Mouse (Mus musculus) frontal cortex, adult (tissue): ENCODE data around the gene Serpina3i.
"Not testable (repeated sequence)": the region's sequence is repeated elsewhere in the genome, so short reads cannot be mapped to it uniquely, and the experiment has no call there.

Experiments used
- ATAC-seq: cut with Nextera tagmentation; 2 replicates; pipeline ENCODE4 v1.9.2; 2017; ENCODE audit warnings: mild to moderate bottlenecking, moderate library complexity, mixed read lengths; ENCODE audit not compliant: low TSS enrichment

The Serpina3i gene

DNA sequence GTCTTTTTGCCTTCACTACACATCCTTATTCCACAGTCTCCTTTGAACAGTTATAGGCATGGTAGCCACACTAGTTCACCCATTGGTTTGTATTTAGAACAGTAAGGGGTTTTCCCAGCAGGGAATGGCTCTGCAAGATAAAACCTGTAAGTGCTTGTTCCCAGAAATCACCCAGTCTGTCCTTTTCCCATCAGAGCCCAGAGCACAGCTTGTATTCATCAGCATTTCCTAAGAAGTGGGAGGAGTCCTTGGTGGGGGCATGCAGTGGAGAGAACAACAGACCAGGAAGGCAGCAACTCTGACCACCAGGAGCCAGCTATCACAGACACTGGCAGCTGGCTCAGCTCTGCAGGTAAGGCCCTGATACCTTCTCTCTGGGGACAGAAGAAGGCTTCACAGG is at the start of gene Serpina3i:
Serpina3i (plus strand) TSS at position 260 of the 400 bp plus-strand sequence.
- no peak for ATAC-seq

DNA sequence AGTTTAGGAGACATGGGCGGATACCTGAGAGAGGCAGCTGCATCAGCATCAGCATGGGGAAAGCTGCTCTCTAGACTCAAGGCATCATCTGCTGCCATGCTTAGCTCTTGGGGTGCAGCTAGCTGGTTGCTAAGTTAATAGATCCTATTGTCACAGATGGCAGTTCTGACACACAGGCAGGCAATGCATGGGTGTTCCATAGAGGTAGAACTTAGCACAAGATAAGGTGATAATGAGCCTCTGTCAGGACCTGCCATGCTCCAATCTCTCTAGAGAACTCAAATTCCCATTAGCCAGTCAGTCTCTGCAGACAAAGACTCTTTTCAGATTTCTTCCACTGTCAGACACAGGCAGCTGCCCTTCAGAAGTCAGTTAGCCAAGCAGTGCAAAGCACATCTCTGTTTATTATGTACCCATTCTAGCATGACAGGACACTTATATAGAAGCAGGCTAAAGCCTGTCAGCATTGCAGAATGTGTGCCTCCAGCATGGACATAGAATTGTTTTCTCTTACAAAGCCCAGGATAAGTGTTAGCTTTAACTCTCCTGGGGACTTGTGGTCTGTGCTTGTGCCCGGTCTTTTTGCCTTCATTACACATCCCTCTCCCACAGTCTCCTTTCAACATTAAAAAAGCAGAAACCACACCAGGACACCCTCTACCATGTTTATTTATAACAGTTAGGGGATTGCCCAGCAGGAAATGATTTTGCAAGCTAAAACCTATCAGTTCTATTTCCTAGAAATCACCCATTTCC is 49.1 kb upstream of the Serpina3i start:
- no peak for ATAC-seq

DNA sequence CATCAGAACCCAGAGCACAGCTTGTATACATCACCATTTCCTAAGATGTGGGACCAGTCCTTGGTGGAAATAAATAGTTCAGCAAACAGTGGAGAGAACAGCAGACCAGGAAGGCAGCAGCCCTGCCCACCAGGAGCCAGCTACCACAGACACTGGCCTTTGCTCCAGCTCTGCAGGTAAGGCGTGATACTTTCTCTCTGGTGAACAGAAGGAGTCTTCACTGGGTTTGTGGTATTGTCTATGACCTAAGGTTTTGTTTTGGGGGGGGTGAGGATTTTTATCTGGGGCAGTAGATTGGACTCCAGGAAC is 48.5 kb upstream of the Serpina3i start, which contains the start of gene Serpina3f:
Serpina3f (plus strand) TSS at position 100 of the 309 bp plus-strand sequence.
- ATAC-seq = no peak

DNA sequence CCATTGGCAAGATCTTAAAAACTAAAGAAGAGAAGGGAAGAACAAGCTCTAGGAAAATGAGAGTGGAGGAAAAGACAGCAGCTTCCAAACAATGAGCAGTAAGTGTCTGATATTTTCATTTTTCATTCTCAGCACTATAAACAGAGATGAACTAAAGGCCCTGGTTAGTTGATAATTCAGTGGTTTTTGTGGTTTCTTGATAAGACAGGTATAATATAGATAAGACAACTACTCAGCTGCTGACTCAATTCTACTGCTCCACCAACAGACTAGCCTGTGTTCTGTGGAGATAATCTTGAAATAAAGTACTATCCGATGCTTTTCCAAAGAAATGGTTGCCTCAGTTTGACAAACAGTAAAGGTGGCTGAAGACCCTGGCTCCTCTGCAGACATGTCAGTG is 47.7 kb upstream of the Serpina3i start:
- ATAC-seq = no peak

DNA sequence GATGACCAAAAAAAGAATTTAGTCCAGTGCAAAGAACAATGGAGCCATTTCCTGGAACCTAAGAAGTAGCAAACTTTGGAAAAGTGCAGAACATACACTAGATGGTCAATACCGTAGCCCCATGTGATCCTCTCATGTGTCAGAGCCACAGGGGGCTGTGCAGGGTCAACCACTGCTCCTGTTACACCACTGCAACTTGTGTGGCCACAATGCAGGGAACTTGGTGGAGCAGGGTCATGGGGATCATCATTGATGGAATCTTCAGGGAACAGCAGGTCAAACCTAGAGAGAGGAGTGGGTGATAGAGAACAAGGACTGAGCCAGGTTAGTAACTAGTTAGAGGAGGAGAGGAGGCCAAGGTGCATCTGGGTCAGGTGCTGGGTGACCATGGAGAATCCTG is 41.3 kb upstream of the Serpina3i start:
- ATAC-seq = no peak

DNA sequence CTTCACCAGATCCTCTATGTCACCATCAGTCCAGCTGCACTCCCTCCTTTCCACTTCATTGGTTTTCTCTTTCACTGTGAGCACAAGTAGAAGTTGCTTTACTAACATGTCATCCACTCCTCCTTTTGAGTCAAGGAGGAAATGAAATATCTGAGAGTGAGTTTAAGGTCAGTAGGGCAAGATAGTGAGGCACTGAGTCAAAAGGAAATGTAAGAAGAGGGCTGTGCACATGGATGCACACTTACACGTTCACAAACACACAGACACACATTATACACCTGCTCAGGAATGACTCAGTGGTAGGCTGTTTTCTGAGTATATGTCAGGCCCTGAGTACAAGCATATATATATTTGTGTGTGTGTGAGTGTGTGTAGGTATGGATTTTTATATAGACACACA is 39.2 kb upstream of the Serpina3i start:
- ATAC-seq = no peak

DNA sequence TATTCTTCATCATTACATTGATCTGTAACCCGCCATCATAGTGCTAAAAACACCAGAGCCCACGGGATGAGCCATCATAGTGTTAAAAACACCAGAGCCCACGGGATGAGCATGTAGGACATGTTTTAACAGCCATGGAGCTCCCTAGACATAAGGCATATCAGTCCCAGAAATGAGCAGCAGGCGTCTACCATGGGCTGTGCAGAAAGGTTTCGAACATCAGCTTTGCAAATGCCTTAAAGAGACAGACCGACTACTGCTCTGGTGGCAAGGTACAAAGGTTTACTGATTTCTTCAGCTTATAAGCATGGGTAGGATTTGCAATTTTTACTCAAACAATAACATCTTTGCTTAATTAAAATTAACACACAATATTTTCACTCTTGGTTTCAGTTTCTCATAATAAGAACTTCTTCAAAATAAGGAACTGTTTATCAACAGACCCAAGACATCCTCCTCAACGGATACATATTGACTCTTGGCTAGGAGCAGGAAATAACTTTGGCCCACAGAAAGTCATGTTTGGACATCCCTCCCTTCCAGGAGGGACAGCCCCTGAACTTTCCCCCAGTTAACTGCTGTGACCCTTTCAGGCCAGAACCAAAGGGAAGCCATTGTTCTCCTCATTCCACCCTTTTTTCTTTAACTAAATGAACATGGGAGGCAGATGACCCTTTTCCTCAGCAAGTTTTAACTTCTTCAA is 38.2 kb upstream of the Serpina3i start:
- ATAC-seq = no peak

DNA sequence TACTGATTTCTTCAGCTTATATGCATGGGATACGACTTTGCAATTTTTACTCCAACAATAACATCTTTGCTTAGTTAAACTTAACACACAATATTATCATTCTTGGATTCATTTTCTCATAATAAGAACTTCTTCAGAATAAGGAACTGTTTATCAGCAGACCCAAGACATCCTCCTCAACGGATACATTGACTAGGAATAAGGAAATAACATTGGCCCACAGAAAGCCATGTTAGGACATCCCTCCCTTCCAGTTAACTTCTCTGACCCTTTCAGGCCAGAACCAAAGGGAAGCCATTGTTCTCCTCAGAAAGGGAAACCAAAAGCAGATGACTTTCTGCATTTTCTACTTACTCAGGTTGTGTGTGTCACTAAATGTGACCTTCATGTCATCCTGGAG is 32.2 kb upstream of the Serpina3i start:
- ATAC-seq = no peak

DNA sequence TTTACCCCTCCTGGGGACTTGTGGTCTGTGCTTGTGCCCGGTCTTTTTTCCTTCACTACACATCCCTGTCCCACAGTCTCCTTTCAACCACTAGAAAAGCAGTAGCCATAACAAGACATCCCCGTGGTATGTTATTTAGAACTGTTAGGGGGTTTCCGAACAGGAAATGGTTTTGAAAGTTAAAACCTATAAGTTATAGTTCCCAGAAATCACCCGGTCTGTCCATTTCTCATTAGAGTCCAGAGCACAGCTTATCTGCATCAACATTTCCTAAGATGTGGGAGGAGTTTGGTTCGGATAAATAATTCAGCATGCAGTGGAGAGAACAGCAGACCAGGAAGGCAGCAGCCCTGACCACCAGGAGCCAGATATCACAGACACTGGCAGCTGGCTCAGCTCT is 27.0 kb upstream of the Serpina3i start, which contains the start of gene Serpina3g:
Serpina3g (plus strand) TSS at position 331 of the 400 bp plus-strand sequence.
- no peak for ATAC-seq

DNA sequence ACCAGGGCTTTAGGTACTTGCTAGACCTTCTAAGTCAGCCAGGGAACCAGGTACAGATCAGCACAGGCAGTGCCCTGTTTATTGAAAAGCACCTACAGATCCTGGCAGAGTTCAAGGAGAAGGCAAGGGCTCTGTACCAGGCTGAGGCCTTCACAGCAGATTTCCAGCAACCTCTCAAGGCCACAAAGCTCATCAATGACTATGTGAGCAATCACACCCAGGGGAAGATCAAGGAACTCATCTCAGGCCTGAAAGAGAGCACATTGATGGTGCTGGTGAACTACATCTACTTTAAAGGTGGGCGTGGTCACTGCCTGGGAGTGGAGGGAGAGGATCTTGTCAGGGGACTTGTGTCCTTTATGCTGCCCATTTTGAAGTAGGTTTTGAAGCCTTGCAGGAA is 24.9 kb upstream of the Serpina3i start:
- not testable (repeated sequence) for ATAC-seq

DNA sequence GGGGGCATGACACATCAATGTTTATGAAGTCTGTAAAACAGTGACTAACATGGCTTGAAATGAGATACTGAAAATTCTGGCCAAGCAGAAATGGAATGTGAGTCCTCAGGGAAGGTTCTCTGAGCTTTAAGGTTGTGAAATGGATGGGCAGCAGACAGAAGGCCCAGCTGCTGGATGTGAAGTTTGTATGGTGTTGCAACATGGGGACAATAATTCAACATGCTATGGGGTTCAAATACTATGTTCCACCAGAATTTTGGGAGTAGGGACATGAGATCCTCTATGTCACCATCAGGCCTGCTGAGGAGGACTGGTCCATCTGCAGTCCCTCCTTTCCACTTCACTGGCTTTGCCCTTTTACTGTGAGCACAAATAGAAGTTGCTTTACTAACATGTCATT is 19.6 kb upstream of the Serpina3i start:
- no peak for ATAC-seq

DNA sequence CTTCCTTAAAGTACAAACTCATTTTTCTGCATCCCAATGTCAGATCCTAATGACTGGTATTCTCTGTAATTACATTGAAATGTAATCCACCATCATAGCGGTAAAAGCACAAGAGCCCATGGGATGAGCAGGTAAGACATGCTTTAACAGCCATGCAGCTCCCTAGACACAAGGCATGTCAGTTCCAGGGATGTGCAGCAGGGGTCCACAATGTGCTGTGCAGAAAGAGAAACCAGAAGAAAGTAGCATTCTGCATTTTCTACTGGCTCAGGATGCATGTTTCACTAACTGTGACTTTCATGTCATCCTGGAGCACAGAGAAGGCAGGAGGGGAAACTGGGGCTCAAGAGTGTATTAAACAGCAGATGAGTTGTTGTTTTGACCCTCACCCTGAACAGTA is 17.8 kb upstream of the Serpina3i start:
- peak; percentile 73; the same call in 1 of the 2 replicates for ATAC-seq

DNA sequence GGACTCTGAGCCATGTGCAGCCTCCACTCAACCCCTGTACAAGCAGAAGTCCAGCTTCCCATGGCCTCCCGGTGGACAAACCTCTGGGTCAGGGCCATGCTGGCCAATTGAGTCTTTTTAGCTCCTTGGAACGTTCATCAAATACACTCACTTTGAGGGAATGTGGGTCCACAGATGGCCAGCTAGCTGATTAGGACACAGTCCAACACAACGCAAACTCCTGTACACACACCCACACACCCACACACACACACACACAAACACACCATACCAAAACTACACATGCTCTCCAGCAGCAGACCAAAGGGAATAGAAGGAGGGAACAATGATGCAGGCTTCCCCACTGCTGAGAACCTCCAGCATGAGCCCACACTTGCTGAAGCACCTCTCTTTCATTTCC is 17.3 kb upstream of the Serpina3i start:
- peak; percentile 83 for ATAC-seq

DNA sequence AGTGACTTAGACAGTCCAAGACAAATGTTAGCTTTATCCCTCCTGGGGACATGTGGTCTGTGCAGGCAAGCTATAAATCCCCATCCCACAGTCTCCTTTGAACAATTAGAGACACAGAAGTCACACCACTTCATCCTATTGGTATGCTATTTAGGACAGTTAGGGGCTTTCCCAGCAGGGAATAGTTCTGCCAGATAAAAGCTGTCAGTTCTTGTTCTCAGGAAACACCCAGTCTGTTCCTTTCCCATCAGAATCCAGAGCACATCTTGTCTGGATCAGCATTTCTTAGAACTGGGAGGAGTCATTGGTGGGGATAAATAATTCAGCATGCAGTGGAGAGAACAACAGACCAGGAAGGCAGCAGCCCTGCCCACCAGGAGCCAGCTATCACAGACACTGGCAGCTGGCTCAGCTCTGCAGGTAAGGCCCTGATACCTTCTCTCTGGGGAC is 15.3 kb upstream of the Serpina3i start:
- ATAC-seq = no peak

DNA sequence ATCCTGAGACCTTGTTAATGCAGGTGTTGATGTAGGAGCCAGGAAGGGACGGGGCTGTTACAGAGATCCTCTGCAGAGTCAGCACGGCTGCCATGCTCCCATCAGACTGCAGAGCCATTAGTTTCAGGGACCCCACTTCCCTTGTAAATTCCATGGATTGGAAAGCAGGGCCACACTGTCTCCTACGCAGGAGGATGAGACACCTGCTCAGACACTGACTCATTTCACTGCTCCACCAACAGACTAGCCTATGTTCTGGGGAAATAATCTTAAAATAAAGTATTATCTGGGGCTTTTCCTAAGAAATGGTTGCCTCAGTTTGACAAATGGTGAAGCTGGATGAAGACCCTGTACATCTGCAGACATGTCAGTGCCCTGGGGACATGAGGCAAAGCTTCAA is 14.7 kb upstream of the Serpina3i start:
- ATAC-seq = 0 out of 2 replicates have a peak, but pooled peaks have one; percentile 65

DNA sequence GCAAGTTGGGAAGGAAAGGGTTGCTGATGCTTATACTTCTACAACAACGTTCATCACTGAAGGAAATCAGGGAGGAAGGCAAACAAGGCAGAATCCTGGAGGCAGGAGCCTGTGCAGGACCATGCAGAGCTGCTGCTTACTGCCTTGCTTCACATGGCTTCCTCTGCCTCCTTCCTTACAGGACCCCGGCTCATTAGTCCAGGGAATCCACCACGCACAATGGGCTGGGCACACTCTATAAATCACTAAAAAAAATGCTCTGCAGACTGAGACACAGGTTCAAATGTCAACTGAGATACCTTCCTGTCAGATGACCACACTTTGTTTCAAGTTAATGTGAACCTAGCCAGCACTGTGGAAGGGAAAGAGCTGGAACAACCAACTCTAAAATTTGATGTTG is 1.9 kb upstream of the Serpina3i start:
- no peak for ATAC-seq

DNA sequence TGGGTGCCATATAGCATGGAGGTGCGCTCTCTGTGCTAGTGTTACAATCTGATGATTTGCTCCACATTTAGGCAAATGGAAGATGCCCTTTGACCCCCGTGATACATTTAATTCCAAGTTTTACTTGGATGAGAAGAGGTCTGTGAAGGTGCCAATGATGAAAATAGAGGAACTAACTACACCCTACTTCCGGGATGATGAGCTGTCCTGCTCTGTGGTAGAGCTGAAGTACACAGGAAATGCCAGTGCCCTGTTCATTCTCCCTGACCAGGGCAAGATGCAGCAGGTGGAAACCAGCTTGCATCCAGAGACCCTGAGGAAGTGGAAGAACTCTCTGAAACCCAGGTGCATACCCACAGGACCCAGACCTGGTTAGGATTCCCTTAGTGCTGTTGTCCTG is 3.5 kb downstream of the Serpina3i start:
- ATAC-seq = no peak

DNA sequence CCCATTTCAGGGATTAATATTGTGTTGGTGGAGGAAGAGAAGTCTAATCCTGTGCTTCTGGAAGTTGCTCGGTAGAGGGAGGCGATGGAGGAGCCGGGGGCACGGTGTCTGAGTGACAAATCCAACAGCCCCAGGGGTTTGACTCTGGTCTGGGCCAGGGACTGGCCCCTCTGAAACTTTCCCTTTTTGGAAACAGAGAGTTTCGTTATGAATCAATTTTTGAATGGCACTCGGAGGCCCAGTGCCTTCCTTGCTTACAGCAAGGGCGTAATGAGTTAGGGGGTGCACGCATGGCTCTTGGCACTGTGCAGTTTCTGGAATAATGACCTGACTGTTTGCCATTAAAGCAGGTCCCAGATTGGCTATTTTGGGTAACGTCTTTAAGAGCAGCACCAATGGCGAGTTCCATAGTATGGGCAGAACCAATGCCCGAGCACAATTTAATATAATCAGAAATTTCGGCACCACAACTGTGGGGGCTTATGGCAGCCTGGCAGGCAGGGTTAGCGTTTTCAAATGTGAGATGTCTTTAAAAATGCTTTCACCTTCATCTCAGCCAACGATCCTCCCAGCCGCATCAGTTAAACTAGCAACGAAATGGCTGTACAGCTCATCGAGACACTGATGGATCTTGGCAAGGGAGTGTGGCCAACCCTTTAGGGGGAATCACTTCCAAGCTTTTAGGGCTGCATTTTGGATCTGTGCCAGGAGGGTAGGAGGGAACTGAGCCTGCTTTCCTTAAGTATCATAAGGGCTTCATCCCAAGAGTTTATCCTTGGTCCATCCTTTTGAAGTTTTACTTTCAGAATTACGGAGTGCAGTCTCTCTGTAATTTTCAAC is 15.5 kb downstream of the Serpina3i start:
- no peak for ATAC-seq

DNA sequence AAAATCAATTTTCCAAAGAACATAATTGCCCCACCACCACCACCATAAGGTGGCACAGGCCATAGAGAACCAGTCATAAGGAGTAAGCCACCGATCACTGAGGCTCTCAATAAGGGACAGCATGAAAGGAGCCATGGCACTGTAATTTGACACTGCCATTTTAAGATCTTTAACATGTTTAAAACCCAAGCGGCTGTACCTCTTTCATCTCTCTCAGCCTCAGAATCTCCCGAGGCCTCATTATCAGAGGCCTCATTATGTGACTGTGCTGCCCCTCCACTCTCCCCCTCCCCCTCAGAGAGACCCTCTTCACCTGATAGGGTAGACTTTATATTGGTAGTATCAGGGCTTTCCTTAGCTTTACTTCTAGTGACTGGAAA is 16.1 kb downstream of the Serpina3i start:
- ATAC-seq = no peak

DNA sequence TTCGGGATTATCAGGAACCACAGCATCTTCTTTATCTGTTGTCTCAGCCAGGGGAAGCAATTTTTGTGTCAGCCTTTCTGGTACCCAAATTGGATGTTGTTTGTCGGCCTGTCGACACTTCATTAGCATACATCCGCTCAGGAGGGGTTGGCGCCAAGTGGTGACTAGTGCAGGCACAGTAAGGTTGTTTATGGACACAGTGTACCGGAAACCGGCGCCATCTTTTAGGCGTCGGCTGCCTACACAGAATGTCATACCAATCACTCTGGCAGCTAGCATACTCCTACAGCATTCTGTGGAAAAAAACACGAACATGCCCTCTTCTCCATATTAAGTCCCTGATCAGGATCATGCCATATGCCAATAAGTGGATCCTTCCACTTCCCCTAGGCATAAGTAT is 20.5 kb downstream of the Serpina3i start:
- no peak for ATAC-seq

DNA sequence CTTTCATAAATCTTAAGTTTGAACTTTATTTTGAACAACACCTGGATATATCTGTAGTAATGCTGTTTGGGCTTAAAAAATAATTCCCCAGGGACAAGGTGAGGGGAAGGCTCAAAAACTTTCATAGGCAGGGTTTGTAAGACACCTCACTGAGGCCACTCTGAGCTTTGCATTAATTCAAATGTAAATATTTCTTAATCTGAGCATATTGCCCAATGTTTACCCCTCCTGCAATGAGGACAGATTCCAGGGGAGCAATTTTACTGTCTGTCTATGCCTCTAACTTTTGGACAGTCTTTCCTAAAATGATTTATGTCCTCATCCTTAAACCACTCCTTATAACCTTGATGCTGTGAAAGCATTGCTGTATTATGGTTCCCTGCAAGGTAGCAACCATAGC is 25.4 kb downstream of the Serpina3i start:
- no peak for ATAC-seq

DNA sequence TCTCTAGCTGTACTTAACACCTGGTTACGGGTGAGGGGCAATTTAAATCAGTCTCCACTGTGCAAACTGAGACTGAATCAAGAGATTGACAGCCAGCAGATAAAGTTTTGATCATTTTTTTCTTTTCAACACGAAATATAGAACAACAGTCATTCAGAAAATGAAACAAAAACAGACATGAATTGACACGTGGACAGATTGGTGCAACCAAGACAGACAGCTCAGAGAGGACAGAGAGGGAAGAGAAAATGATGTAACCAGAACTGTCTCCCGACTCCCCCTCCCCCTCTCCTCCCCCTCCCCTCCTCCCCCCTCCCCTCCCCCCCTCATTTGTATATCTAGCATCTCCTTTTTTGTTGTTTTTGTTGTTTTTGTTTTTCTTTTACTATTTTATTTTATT is 26.9 kb downstream of the Serpina3i start:
- no peak for ATAC-seq
